Mouse (Mus musculus) adrenal gland, adult 2 months (tissue): ENCODE measurements around the gene Zfp446. TPM values are rescaled to one million over a fixed set of nuclear protein-coding genes. Genes with fewer than 3 reads are reported as not detected.

Experiments
- DNase-seq: peaks from one replicate; pipeline ENCODE4 v3.0.0; 2021
- polyA plus RNA-seq: library from polyadenylated mRNA; depleted of rRNA; stranded (reverse); fragments of >200 nt; gene quantifications from 2 replicates; pipeline ENCODE4 v1.2.3, GENCODE M21; 2012
- total RNA-seq, 2 experiments: library from RNA; stranded (reverse); gene quantifications; 2 replicates each; pipeline ENCODE4 v1.2.3; 2021

Zfp446 gene
- total and polyA plus RNA-seq, 3 experiments = 5.2 to 8.1 (median 7.0) TPM

- no peak for DNase-seq
Measured at GRCm38 (mm10) chr7:12987409-12988189, 10.0 kb downstream of the Zfp446 start.

- no peak for DNase-seq
Measured at GRCm38 (mm10) chr7:12992222-12992621, 14.6 kb downstream of the Zfp446 start.

GRCm38 (mm10) chr7:12993148-12993547 is 15.5 kb downstream of the Zfp446 start:
- no peak for DNase-seq

- no peak for DNase-seq
Measured at GRCm38 (mm10) chr7:12995862-12996261, 18.2 kb downstream of the Zfp446 start.

GRCm38 (mm10) chr7:12997230-12997629 is 19.6 kb downstream of the Zfp446 start:
- no peak for DNase-seq

GRCm38 (mm10) chr7:12998053-12998452 is 20.4 kb downstream of the Zfp446 start, which contains the start of gene Slc27a5:
Gene Slc27a5 (minus strand): TSS chr7:12998192.
- DNase-seq = no peak

- DNase-seq = no peak
Measured at GRCm38 (mm10) chr7:12998851-12999250, 21.2 kb downstream of the Zfp446 start, which contains the start of gene Trim28. Gene Trim28 (plus strand): TSS chr7:12999114.

GRCm38 (mm10) chr7:13001584-13001983 is 23.9 kb downstream of the Zfp446 start:
- DNase-seq = no peak

- no peak for DNase-seq
Measured at GRCm38 (mm10) chr7:13003380-13003779, 25.7 kb downstream of the Zfp446 start.

- no peak for DNase-seq
Measured at GRCm38 (mm10) chr7:13006011-13006410, 28.4 kb downstream of the Zfp446 start.

GRCm38 (mm10) chr7:13006531-13006930 is 28.9 kb downstream of the Zfp446 start:
- no peak for DNase-seq

GRCm38 (mm10) chr7:13007341-13008092 is 29.9 kb downstream of the Zfp446 start:
- no peak for DNase-seq

GRCm38 (mm10) chr7:13009143-13010004 is 31.7 kb downstream of the Zfp446 start:
- DNase-seq = peak; percentile 94

GRCm38 (mm10) chr7:13010005-13010908 is 32.6 kb downstream of the Zfp446 start, which contains the start of gene Zbtb45:
Gene Zbtb45 (minus strand): TSS chr7:13010034.
- DNase-seq = peak; percentile 32

GRCm38 (mm10) chr7:13013671-13014070 is 36.0 kb downstream of the Zfp446 start:
- DNase-seq = no peak

GRCm38 (mm10) chr7:13014275-13014839 is 36.7 kb downstream of the Zfp446 start:
- no peak for DNase-seq

- no peak for DNase-seq
Measured at GRCm38 (mm10) chr7:13015217-13015616, 37.6 kb downstream of the Zfp446 start.

GRCm38 (mm10) chr7:13022773-13023535 is 45.3 kb downstream of the Zfp446 start:
- peak; percentile 84 for DNase-seq

- peak; percentile 95 for DNase-seq
Measured at GRCm38 (mm10) chr7:13023928-13024731, 46.5 kb downstream of the Zfp446 start.
